Mouse (Mus musculus) liver, embryonic 16.5 days (tissue): Measurements from ENCODE around the gene Ovol3. TPM values are rescaled to one million over a fixed set of nuclear protein-coding genes. Genes with fewer than 3 reads are reported as not detected.

Source experiments
- ATAC-seq: fragments of 200-750 bp; cut with Nextera tagmentation; 2 replicates; pipeline ENCODE4 v1.8.0; 2017; ENCODE audit warnings: low read depth, mild to moderate bottlenecking, moderate number of reproducible peaks, moderate library complexity
- H3K27ac ChIP-seq: fragments of 300-500 bp; sonication (generic); 2 replicates; pipeline ENCODE4 v1.5.1; 2014; ENCODE audit warnings: mild to moderate bottlenecking, low read length
- H3K27me3 ChIP-seq: fragments of 300-500 bp; sonication (generic); 2 replicates; pipeline ENCODE4 v1.6.1; 2014; ENCODE audit warnings: low read depth, low read length, mixed read lengths; ENCODE audit not compliant: control insufficient read depth, insufficient read depth
- H3K36me3 ChIP-seq: fragments of 300-500 bp; sonication (generic); 2 replicates; pipeline ENCODE4 v1.6.1; 2014; ENCODE audit warnings: mild to moderate bottlenecking; ENCODE audit not compliant: control insufficient read depth, insufficient read depth
- H3K4me1 ChIP-seq: fragments of 300-500 bp; sonication (generic); 2 replicates; pipeline ENCODE4 v1.6.1; 2014; ENCODE audit warnings: low read depth, low read length, mixed read lengths; ENCODE audit not compliant: control insufficient read depth
- H3K4me2 ChIP-seq: fragments of 300-500 bp; sonication (generic); 2 replicates; pipeline ENCODE4 v1.6.1; 2014; ENCODE audit warnings: low read depth, low read length, mixed read lengths
- H3K4me3 ChIP-seq: fragments of 300-500 bp; sonication (generic); 2 replicates; pipeline ENCODE4 v1.5.1; 2014; ENCODE audit warnings: low read depth, mild to moderate bottlenecking, low read length
- H3K9ac ChIP-seq: fragments of 300-500 bp; sonication (generic); 2 replicates; pipeline ENCODE4 v1.6.1; 2014; ENCODE audit warnings: low read depth, low read length
- H3K9me3 ChIP-seq: fragments of 300-500 bp; sonication (generic); replicated peaks from 2 replicates; pipeline ENCODE4 v1.6.1; 2016; ENCODE audit warnings: low read length; ENCODE audit not compliant: control insufficient read depth
- WGBS: fragments of 180-500 bp; shearing (Covaris S2); extraction: QIAGEN DNeasy Blood & Tissue Kit; methylation state at CpG from one replicate; pipeline ENCODE4 v1.1.7; 2014; ENCODE audit not compliant: insufficient replicate concordance; 5-methylcytosine and 5-hydroxymethylcytosine counted together
- polyA plus RNA-seq: library from polyadenylated mRNA; unstranded; fragments of >200 nt; fragmentation: Nextera tagmentation; extraction: Ambion mirVana; gene quantifications from 2 replicates; pipeline ENCODE4 v1.2.1, GENCODE M21; 2015

Ovol3 gene
- polyA plus RNA-seq: not detected in 2 replicates

DNA sequence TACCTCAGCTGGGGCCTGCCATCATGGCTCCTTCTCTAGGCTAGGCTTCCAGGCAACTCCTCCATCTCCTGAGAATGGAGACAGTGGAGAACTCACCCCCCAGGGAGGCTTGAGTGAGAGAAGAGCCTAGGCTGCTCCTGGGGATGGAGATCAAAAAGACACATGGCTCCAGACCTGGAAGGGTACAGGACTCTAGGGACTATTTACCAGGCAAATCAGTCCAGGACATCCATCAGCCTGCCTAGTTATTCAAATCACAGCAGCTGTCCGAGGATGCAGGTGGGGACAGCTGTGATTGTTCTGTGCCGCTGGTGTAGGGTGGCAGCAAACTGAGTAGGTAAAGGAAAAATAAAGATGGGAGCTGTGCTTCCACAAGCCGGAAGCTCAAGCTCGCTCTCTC, at the start of gene Ovol3:
TSS of gene Ovol3 (minus strand) at position 101 of the 400 bp plus-strand sequence.
- Histone ChIP-seq H3K36me3 (no peaks in the 10 kb centered on the region), H3K27ac (no peak within 1 kb of the TSS), H3K4me1 (peaks cover 16% of the 10 kb centered on the region), H3K4me2 (no peak within 1 kb of the TSS), H3K4me3 (no peak within 1 kb of the TSS), H3K9ac (no peak within 1 kb of the TSS), H3K27me3 (no peaks in the 10 kb centered on the region), H3K9me3 (no peaks in the 10 kb centered on the region)
- WGBS: 67% methylated on average over 4 of the region's 4 CpGs
- ATAC-seq: no peak

DNA sequence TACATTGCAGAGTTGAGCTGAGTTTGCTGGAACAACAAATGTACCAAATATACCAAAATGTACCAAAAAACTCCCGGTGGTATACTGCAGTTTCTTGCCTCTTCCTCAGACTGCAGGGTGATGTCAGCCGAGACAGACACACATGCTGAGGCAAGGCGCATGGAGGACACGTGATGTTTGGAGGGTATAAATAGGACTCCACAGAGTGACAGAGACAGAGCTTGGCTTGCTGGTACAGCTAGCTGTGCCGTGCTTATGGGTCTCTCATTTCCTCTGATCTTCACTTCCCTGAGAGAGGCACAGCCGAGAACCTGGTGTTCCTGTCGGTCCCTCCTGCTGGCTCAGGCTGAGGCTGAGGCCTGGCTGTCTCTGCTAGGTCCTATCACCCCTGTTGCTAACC, 47.2 kb upstream of the Ovol3 start:
- Histone ChIP-seq H3K9ac (no peak overlapping the region), H3K4me3 (no peak overlapping the region), H3K4me2 (no peak overlapping the region), H3K9me3 (no peaks in the 10 kb centered on the region), H3K36me3 (no peaks in the 10 kb centered on the region), H3K27me3 (no peaks in the 10 kb centered on the region), H3K27ac (no peak overlapping the region), H3K4me1 (peaks cover 22% of the 10 kb centered on the region)
- ATAC-seq: no peak
- WGBS: 59% methylated on average over 7 of the region's 7 CpGs

DNA sequence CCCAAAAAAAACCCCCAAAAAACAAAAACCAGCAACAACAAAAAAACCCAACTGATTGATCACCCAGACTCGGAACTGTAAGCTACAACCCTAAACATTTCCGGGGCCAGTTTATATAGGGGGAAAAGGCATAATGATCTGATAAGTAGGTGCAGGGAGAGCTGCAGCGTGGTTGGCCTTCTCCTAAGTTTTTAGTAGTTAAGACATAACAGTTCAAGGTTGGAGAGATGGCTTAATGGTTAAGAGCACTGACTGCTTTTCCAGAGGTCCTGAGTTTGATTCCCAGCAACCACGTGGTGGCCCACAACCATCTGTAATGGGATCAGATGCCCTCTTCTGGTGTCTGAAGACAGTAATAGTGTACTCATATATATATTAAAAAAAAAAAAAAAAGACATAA, 46.0 kb upstream of the Ovol3 start:
- WGBS: 64% methylated on average over 4 of the region's 4 CpGs
- ATAC-seq: no peak
- no peaks in the 10 kb centered on the region for H3K36me3 ChIP-seq
- H3K9ac ChIP-seq: no peak overlapping the region
- H3K27ac ChIP-seq: no peak overlapping the region
- no peaks in the 10 kb centered on the region for H3K27me3 ChIP-seq
- peak overlapping the region; percentile 94 for H3K4me2 ChIP-seq
- peaks cover 22% of the 10 kb centered on the region for H3K4me1 ChIP-seq
- H3K9me3 ChIP-seq: no peaks in the 10 kb centered on the region
- no peak overlapping the region for H3K4me3 ChIP-seq

DNA sequence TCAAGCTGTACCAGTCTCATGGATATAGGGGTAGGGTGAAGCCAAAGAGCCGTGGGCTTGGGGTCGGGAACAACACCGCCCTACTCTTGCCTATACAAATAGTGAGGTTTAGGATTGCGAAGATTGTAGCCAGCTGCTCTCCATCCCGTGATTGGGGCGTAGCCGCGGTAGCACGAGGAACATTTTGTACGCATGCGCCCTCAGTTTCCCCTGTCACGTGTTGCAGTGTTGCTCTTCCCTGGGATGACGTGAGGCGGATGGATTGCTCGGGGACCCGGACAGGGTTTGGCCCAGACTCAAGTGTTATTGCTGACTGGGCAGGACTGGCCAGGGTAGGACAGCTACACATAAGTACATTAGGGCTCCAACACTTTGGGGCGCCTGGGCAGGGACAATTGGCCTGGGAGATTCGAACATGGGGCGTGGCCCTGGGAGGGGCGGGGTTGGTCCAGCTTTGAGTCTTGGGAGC, 45.2 kb upstream of the Ovol3 start:
- peak; percentile 54 for ATAC-seq
- Histone ChIP-seq H3K27ac (peak overlapping the region; percentile 97), H3K9me3 (no peaks in the 10 kb centered on the region), H3K4me3 (peak overlapping the region; percentile 90), H3K9ac (peak overlapping the region; percentile 55), H3K4me1 (peaks cover 22% of the 10 kb centered on the region), H3K27me3 (no peaks in the 10 kb centered on the region), H3K36me3 (no peaks in the 10 kb centered on the region), H3K4me2 (peak overlapping the region; percentile 94)
- WGBS: under 1% methylated on average over 20 of the region's 20 CpGs

DNA sequence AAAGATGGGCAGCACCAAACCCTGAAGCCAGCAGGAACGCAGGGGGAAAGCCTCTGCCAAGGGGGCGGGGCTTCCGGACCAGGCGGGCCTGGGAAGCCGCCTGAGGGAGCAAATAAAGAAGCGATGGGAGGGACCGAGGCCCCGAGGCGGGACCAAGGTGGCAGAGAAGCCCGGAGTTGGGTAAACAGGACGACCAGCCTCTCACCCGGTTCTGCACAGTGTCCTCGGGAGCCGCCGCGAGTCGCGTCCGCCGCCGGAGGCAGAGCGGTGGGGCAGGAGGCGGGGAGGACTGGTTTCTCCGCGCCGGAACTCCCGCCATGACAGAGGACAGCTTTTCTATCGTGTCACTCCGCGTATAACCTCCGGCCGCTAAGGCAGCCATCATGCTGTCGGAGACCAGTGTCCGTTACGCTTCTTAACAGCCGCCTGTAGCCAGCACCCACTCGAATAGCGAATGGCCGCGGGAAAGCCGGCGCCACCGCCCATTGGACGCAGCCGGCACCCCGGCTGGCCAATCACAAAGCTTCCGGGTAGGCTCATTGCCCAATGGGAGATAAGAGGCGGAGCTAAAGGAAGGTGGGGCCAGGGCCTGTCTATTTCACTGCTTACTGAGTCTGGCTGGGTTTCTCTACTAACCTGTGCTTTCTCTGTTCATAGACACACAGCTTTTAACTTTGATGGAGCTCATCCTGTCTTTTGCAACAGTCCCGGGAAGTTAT, 44.6 kb upstream of the Ovol3 start, which contains the start of the genes Thap8 and Wdr62:
TSS of gene Thap8 (plus strand) at position 144 of the 719 bp plus-strand sequence.
TSS of gene Wdr62 (minus strand) at position 469 of the 719 bp plus-strand sequence.
- H3K4me2 ChIP-seq: peak within 1 kb of the TSS; percentile 94
- H3K36me3 ChIP-seq: no peaks in the 10 kb centered on the region
- H3K4me3 ChIP-seq: peak within 1 kb of the TSS; percentile 90
- H3K9ac ChIP-seq: peak within 1 kb of the TSS; percentile 81
- no peaks in the 10 kb centered on the region for H3K9me3 ChIP-seq
- H3K27me3 ChIP-seq: no peaks in the 10 kb centered on the region
- peak; percentile 92 for ATAC-seq
- peaks cover 22% of the 10 kb centered on the region for H3K4me1 ChIP-seq
- H3K27ac ChIP-seq: peak within 1 kb of the TSS; percentile 97
- WGBS: under 1% methylated on average over 47 of the region's 49 CpGs

DNA sequence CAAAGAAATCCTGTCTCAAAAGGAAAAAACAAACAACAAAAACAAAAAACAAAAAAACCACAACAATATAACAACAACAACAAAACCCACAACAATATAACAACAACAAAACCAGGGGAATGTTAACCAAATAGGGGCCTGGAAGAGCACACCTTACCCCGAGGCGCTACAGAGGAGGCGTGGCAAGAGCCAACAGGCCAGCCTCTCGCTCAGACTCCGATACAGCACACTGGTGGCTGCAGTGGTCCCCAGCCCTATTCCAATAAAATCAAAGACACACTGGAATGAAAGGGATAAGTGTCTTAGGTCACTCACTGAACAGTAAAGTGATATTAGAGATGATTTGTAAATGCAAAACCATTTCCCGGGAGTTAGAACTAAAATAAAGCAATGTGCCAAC, 44.0 kb upstream of the Ovol3 start:
- H3K27me3 ChIP-seq: no peaks in the 10 kb centered on the region
- H3K4me2 ChIP-seq: peak overlapping the region; percentile 94
- H3K9ac ChIP-seq: peak overlapping the region; percentile 81
- peaks cover 22% of the 10 kb centered on the region for H3K4me1 ChIP-seq
- peak; percentile 28 for ATAC-seq
- 0% methylated on average over 6 of the region's 6 CpGs for WGBS
- peak overlapping the region; percentile 90 for H3K4me3 ChIP-seq
- peak overlapping the region; percentile 97 for H3K27ac ChIP-seq
- H3K36me3 ChIP-seq: no peaks in the 10 kb centered on the region
- H3K9me3 ChIP-seq: no peaks in the 10 kb centered on the region

DNA sequence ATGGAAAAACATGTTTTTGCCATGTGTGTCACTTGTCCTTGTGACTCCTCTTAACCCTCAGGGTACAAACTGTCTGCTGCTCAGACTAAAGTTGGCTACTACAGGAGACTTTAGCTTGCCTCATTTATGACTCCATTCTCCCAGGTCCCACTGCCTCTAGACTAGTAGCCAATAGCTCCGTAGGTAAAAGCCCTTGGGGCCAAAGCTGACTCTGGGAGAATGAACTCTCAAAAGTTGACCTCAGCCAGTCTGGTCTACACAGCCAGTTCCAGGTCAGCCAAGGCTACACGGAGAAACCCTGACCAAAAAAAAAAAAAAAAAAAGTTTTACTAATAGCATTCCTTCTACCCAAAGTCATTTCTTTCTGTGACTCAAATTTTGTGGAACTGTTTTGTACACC, 43.4 kb upstream of the Ovol3 start:
- Histone ChIP-seq H3K9ac (peak overlapping the region; percentile 81; the same call in 1 of the 2 replicates), H3K4me3 (peak overlapping the region; percentile 90), H3K4me1 (peaks cover 22% of the 10 kb centered on the region), H3K36me3 (no peaks in the 10 kb centered on the region), H3K9me3 (no peaks in the 10 kb centered on the region), H3K4me2 (peak overlapping the region; percentile 94), H3K27ac (no peak overlapping the region), H3K27me3 (no peaks in the 10 kb centered on the region)
- 46% methylated on average over 2 of the region's 2 CpGs for WGBS
- ATAC-seq: no peak

DNA sequence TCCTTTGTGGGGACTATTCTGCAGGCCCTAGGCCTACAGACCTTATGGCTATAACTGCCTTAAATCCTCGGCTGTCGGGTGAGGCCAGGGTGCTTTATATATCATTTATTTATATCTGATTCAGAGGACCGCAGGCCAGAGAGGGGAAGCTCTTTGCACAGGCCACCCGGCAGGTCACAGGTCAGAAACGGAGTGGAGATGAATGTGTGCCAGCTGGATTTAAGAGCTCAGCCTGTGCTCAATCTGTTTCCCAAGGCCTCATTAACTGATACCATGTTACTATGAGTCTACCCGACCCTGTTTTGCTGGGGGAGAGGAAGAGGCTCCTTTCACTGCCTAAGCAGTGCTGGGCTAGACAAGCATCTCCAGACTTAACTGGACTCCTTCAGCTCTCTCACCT, 38.9 kb upstream of the Ovol3 start:
- Histone ChIP-seq H3K36me3 (peaks cover 7% of the 10 kb centered on the region), H3K27me3 (no peaks in the 10 kb centered on the region), H3K9ac (no peak overlapping the region), H3K4me1 (peaks cover 9% of the 10 kb centered on the region), H3K4me2 (no peak overlapping the region), H3K9me3 (no peaks in the 10 kb centered on the region), H3K4me3 (no peak overlapping the region), H3K27ac (no peak overlapping the region)
- WGBS: 78% methylated on average over 6 of the region's 6 CpGs
- ATAC-seq: no peak

DNA sequence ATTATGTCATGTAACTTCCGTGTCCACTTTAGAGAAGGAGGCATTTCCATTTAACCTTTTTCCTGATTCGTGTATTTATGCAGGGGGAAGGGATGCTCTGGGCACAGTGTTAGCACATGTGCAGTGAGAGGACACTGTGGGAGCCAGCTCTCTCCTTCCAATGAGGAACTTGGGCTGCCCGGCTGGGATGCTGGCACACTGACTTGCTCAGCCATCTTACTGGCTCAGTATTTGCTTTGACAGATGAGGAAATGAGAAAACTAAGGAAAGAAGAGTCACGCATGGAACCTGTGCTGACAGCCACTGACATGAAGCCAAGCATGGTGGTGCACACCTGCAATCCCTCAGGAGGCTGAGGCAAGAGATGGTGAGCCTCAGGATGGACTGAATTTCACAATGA, 34.1 kb upstream of the Ovol3 start:
- H3K36me3 ChIP-seq: peaks cover 13% of the 10 kb centered on the region
- 77% methylated on average over 4 of the region's 4 CpGs for WGBS

More for the DNA sequence above, 34.1 kb upstream of the Ovol3 start:
- Histone ChIP-seq H3K4me1 (no peaks in the 10 kb centered on the region), H3K4me2 (no peak overlapping the region), H3K4me3 (no peak overlapping the region), H3K9me3 (no peaks in the 10 kb centered on the region), H3K27ac (no peak overlapping the region), H3K27me3 (no peaks in the 10 kb centered on the region), H3K9ac (no peak overlapping the region)
- no peak for ATAC-seq
